Mouse (Mus musculus) retina, embryonic 14.5 days (tissue): ENCODE measurements around the gene Gdf9.

ENCODE experiments used
- DNase-seq: peaks from one replicate; pipeline ENCODE4 v3.0.0-alpha.2; 2015; ENCODE audit warnings: low spot score

Gdf9 gene

GRCm38 (mm10) chr11:53478383-53479170 lies 47.8 kb downstream of the Gdf9 start:
- no peak for DNase-seq

- DNase-seq = peak; percentile 52
Observed at GRCm38 (mm10) chr11:53479171-53479782, 48.5 kb downstream of the Gdf9 start.

GRCm38 (mm10) chr11:53479783-53480301 lies 49.0 kb downstream of the Gdf9 start, which contains the start of the genes Gm9945 and Sowaha:
Gene Gm9945 (plus strand): TSS chr11:53480166.
Gene Sowaha (minus strand): TSS chr11:53480274.
- DNase-seq = peak; percentile 59

- DNase-seq = no peak
Observed at GRCm38 (mm10) chr11:53481088-53481730, 50.4 kb downstream of the Gdf9 start.

- no peak for DNase-seq
Observed at GRCm38 (mm10) chr11:53483159-53483891, 52.5 kb downstream of the Gdf9 start.

GRCm38 (mm10) chr11:53485719-53486118 lies 54.9 kb downstream of the Gdf9 start:
- no peak for DNase-seq

GRCm38 (mm10) chr11:53486351-53486750 lies 55.5 kb downstream of the Gdf9 start:
- no peak for DNase-seq

- DNase-seq = no peak
Observed at GRCm38 (mm10) chr11:53486822-53487594, 56.2 kb downstream of the Gdf9 start.
